Mouse (Mus musculus) heart, postnatal 10 days (tissue): ENCODE data around the gene Ppp1r13b. TPM values are rescaled to one million over a fixed set of nuclear protein-coding genes. Genes with fewer than 3 reads are reported as not detected.

ENCODE experiments used
- DNase-seq, 2 experiments: peaks; one replicate each; pipeline ENCODE4 v3.0.0; 2021
- intact Hi-C: fragments of 180-260 bp; cut with DNase I; formaldehyde crosslinking; loops from one replicate; pipeline ENCODE4 v1.15.1; 2025
- total RNA-seq, 2 experiments: library from RNA; stranded (reverse); gene quantifications; 2 replicates each; pipeline ENCODE4 v1.2.3; 2021

Ppp1r13b gene
- 10 to 100 TPM; 23.4 to 26.8 TPM for total RNA-seq

GRCm38 (mm10) chr12:111907970-111908681 lies at the start of gene Ppp1r13b:
Gene Ppp1r13b (minus strand): TSS chr12:111908110.
- intact Hi-C loops = loop anchor here (2.0 kb wide), 2 partner anchors 29 to 37 kb away; no protein-coding TSS in a partner anchor

GRCm38 (mm10) chr12:111956173-111956572 lies 48.3 kb upstream of the Ppp1r13b start:
- intact Hi-C loops = loop anchor here (5.0 kb wide), 1 partner anchor 289 kb away; no protein-coding TSS in a partner anchor

More at GRCm38 (mm10) chr12:111907970-111908681, at the start of gene Ppp1r13b:
- peak; percentile 90 to 93 for DNase-seq

GRCm38 (mm10) chr12:111951701-111952100 lies 43.8 kb upstream of the Ppp1r13b start:
- DNase-seq = no peak
- intact Hi-C loops = no loop called here

More at GRCm38 (mm10) chr12:111956173-111956572, 48.3 kb upstream of the Ppp1r13b start:
- DNase-seq = no peak

- no peak for DNase-seq
- intact Hi-C loops = no loop called here
Observed at GRCm38 (mm10) chr12:111950486-111950885, 42.6 kb upstream of the Ppp1r13b start.

GRCm38 (mm10) chr12:111946716-111947115 lies 38.8 kb upstream of the Ppp1r13b start:
- DNase-seq = peak; percentile 82 to 84
- intact Hi-C loops = loop anchor here (1.0 to 5.0 kb wide), 2 partner anchors 68 to 204 kb away; no protein-coding TSS in a partner anchor

GRCm38 (mm10) chr12:111945765-111946655 lies 38.1 kb upstream of the Ppp1r13b start:
- intact Hi-C loops = loop anchor here (1.0 to 5.0 kb wide), 4 partner anchors 29 to 204 kb away; no protein-coding TSS in a partner anchor
- peak; percentile 59 to 62 for DNase-seq

GRCm38 (mm10) chr12:111945115-111945514 lies 37.2 kb upstream of the Ppp1r13b start:
- intact Hi-C loops = loop anchor here (2.0 to 5.0 kb wide), 3 partner anchors 28 to 203 kb away; no protein-coding TSS in a partner anchor

GRCm38 (mm10) chr12:111944065-111944987 lies 36.4 kb upstream of the Ppp1r13b start:
- intact Hi-C loops = loop anchor here (2.0 kb wide), 2 partner anchors 28 to 38 kb away; no protein-coding TSS in a partner anchor
- peak; percentile 46 to 47 for DNase-seq

More at GRCm38 (mm10) chr12:111945115-111945514, 37.2 kb upstream of the Ppp1r13b start:
- peak; percentile 73 to 81 for DNase-seq

GRCm38 (mm10) chr12:111943421-111944064 lies 35.6 kb upstream of the Ppp1r13b start:
- intact Hi-C loops = loop anchor here (2.0 kb wide), 2 partner anchors 27 to 37 kb away; no protein-coding TSS in a partner anchor
- peak in 1 of 2 experiments; percentile 40 for DNase-seq

GRCm38 (mm10) chr12:111938623-111939177 lies 30.8 kb upstream of the Ppp1r13b start:
- intact Hi-C loops = no loop called here
- DNase-seq = no peak

GRCm38 (mm10) chr12:111936706-111937550 lies 29.0 kb upstream of the Ppp1r13b start:
- DNase-seq = peak; percentile 53 to 61
- intact Hi-C loops = no loop called here

- intact Hi-C loops = no loop called here
- DNase-seq = no peak
Observed at GRCm38 (mm10) chr12:111933971-111934370, 26.1 kb upstream of the Ppp1r13b start.

GRCm38 (mm10) chr12:111933032-111933704 lies 25.3 kb upstream of the Ppp1r13b start:
- intact Hi-C loops = no loop called here
- peak; percentile 53 to 57 for DNase-seq

- intact Hi-C loops = no loop called here
- no peak for DNase-seq
Observed at GRCm38 (mm10) chr12:111932513-111932912, 24.6 kb upstream of the Ppp1r13b start.

GRCm38 (mm10) chr12:111931411-111932025 lies 23.6 kb upstream of the Ppp1r13b start:
- intact Hi-C loops = no loop called here
- DNase-seq = no peak

- no peak for DNase-seq
- intact Hi-C loops = no loop called here
Observed at GRCm38 (mm10) chr12:111928411-111928966, 20.6 kb upstream of the Ppp1r13b start.

GRCm38 (mm10) chr12:111927338-111927737 lies 19.4 kb upstream of the Ppp1r13b start:
- DNase-seq = peak; percentile 69
- intact Hi-C loops = no loop called here
